ENCODE assay signal across 9 mouse cellular contexts in genomic region chr11:76540973-76541372, GRCm38 (mm10).
DNase-seq lines count a peak whose midpoint lies in the region; ATAC-seq lines count a peak whose summit lies in the region.
"Had no signal": no experiment of that assay in that cellular context is flagged by ENCODE, and none has a peak within 500 bp of the region (broad histone marks: within the 10 kb centered on the region; RNA-seq: fewer than 3 reads in every experiment).

No protein-coding gene starts in this region.

- peak; percentile 65 for DNase-seq in hindbrain, embryonic 10.5 days (ENCODE audit: low spot score)
- DNase-seq in adrenal gland, adult 18-20 months (ENCODE audit: low spot score in 2 of 2), result peak; percentile 77 to 78
- peak; percentile 66 for DNase-seq in embryo, embryonic 9.5 days (ENCODE audit: extremely low spot score)
- peak; percentile 66 to 78 for DNase-seq in heart, postnatal 36 days
- DNase-seq in left cerebral cortex, postnatal 36 days (ENCODE audit: low spot score in 2 of 2), result peak; percentile 53 to 63
- peak; percentile 54 for DNase-seq in naive thymus-derived CD4-positive, alpha-beta T cell, adult 2 months (ENCODE audit: low read depth)
- peak; percentile 31 to 77 for DNase-seq in thymus, postnatal 10 days (ENCODE audit: low spot score in 2 of 2)

- no peaks in the 10 kb centered on the region for H3K4me1 ChIP-seq in hindbrain, embryonic 10.5 days (replicated peaks)
- 0 out of 2 replicates have a peak, but pooled peaks cover 11% of the 10 kb centered on the region for H3K4me1 ChIP-seq in hindbrain, embryonic 13.5 days (replicated peaks)

- no peak overlapping the region for H3K9ac ChIP-seq in hindbrain, embryonic 13.5 days

- no peak overlapping the region for H3K4me2 ChIP-seq in hindbrain, embryonic 13.5 days

- 41% methylated on average over 1 of the region's 1 CpGs for WGBS in hindbrain, embryonic 10.5 days
- WGBS in hindbrain, embryonic 13.5 days, result 50% methylated on average over 1 of the region's 1 CpGs

- H3K27ac ChIP-seq in hindbrain, embryonic 10.5 days, result no peak overlapping the region
- H3K27ac ChIP-seq in hindbrain, embryonic 13.5 days, result no peak overlapping the region
- H3K27ac ChIP-seq: macrophage had no signal

- no peak for ATAC-seq in hindbrain, embryonic 13.5 days (ENCODE audit: low FRiP score)

- no peaks in the 10 kb centered on the region for H3K27me3 ChIP-seq in hindbrain, embryonic 10.5 days (ENCODE audit: insufficient read depth, poor library complexity, severe bottlenecking)
- H3K27me3 ChIP-seq in hindbrain, embryonic 13.5 days, result no peaks in the 10 kb centered on the region

- intact Hi-C loops in heart, postnatal 36 days (cut with DNase I), result loop anchor here (1.0 kb wide), 2 partner anchors 37 to 105 kb away; no protein-coding TSS in a partner anchor
- intact Hi-C loops in left cerebral cortex, postnatal 36 days (cut with DNase I), result loop anchor here (1.0 to 2.0 kb wide), 2 partner anchors 36 to 105 kb away; no protein-coding TSS in a partner anchor

- H3K4me3 ChIP-seq in hindbrain, embryonic 10.5 days, result no peak overlapping the region
- no peak overlapping the region for H3K4me3 ChIP-seq in hindbrain, embryonic 13.5 days

- H3K9me3 ChIP-seq in hindbrain, embryonic 10.5 days, result no peaks in the 10 kb centered on the region
- H3K9me3 ChIP-seq in hindbrain, embryonic 13.5 days, result no peaks in the 10 kb centered on the region

- 0 out of 2 replicates have a peak, but pooled peaks cover 3% of the 10 kb centered on the region for H3K36me3 ChIP-seq in hindbrain, embryonic 10.5 days
- H3K36me3 ChIP-seq in hindbrain, embryonic 13.5 days, result no peaks in the 10 kb centered on the region
